Mouse (Mus musculus): ENCODE data around the gene Abr.

Gene Abr

DNA sequence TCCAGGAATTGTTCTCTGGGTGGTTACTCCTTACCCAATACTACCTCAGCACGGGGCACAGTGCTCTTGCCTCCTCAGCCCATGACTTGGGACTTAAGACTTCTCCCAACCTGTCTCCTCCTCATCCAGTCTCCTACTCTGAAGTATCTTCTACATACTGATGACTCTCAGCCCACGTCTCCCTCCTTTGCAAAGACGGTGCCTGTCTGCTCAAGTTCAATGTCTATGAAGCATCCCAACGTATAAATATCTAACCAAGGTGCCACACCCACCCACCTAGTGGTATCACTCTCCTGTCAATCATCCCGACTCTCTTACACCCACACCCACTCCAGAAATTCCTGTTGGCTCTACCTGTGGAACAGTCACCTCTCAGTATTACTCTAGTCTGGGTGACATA lies 103.5 kb downstream of the Abr start:
- DNase-seq (ENCODE audit: low read depth, low spot score): no peak

DNA sequence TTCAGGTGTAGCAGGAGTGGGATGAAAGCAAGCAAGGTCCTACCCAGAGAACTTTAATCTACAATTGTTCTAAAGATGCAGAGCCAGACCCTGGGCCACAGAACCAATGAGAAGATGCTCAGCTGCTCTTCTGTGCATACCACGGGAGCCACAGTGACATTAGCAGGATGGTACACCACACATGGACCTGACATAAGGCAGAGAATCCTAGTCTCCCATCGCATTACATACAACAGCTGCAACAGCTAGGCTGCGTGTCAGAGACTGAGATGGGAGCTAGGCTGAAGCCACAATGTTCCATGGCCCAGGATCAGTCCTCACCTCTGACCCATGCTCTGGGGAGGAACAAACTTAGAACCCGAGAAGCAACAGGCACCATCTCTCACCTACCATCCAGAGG lies 104.0 kb downstream of the Abr start:
- DNase-seq (ENCODE audit: low read depth, low spot score): no peak

DNA sequence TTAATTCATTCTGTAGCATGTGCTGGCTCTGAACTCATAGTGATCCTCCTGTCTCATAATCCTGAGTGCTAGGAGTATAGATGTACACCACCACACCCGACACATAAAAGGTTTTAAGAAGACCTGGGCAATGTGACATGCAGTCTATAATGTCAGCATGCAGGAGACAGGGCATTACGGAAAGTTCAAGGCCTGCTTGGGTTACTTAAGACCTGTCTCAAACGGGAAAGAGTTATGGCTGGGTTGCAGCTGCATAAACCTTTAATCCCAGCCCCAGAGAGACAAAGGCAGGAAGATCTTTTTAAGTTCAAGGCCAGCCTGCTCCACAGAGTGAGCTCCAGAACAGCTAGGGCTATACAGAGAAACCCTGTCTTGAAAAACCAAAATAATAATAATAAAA lies 105.2 kb downstream of the Abr start:
- DNase-seq (ENCODE audit: low read depth, low spot score): no peak

DNA sequence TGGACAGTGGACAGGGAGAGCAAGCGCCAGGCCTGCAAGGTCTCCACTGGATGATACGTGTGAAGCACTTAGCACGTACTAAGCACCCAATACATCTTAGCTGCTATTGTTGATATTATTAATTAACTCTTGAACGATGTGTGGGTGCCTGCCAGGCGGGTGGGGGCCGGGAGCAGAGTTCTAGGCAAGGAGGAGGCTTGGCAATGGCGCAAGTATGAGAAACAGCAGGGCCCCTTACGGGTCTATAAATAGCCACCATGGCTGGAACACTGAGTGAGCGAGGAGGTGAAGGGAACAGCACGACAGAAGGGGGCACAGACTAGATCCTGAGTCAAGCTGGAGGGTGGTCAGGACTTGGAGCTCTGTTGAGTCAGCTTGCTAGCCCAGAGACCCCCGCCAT lies 107.0 kb downstream of the Abr start:
- no peak for DNase-seq (ENCODE audit: low read depth, low spot score)

DNA sequence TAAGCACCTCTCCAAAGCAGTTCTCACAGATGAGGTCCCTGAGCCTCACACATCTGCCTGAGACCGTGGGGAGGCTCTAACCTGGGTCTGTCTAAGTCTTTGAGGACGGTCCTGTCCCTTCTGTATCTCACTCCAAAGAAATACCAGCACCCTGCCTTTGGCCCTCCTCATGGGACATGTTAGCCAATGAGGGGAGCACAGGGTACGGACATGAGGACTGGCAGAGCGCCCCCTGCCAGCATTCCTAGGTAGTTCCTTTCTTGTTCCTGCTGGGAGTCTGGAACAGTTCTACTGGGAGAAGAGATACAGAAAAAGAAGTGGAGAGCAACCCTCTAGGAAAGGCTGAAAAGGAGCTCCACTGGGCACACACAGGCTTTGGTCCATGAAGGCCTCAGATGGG lies 111.1 kb downstream of the Abr start:
- peak; percentile 77 for DNase-seq (ENCODE audit: low read depth, low spot score)

DNA sequence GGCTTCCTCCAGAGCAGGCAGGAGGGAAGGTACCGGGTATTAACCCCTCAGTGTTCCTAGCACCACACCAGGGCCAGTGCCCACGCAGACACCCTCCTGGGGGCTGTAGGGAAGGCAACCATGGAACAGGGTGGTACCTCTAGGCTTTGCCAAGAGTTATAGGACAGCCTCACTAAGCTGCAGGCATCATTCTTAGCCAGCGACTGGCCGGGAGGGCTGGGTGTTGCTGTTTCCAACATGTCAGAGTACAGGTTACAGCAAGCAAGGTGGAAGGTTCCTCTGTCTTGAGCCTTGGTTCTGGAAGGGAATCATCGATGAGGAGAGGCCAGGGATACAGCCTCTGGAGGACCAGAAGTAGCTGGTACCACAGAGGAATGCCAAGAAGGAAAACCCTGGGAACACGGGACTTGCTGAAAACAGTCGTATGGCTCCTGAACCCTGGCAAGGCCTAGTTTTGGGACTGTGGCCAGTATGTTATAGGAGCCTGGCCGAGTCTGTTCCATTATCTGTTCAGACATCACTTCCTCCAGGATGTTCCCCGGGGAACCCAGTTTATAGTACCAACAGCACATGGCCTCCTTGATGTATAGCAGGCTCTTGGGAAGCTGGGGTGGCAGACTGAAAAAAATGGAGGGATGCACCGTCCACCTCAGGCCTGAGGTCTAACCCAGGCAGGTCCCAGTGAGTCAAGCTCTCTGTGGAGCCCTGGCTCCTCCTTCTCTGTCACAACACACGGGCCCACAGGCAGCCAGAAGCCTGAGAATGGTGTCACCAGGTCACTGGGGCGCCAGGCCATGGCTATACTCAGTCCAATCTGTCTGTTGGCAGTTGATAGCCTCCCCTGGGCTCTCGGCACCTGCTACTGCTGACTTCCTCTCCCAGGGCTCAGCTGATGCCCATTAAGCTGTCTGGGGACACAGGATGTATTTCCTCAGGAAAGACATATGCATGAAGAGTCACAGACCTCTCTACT lies 112.1 kb downstream of the Abr start:
- DNase-seq (ENCODE audit: low read depth, low spot score): no peak

DNA sequence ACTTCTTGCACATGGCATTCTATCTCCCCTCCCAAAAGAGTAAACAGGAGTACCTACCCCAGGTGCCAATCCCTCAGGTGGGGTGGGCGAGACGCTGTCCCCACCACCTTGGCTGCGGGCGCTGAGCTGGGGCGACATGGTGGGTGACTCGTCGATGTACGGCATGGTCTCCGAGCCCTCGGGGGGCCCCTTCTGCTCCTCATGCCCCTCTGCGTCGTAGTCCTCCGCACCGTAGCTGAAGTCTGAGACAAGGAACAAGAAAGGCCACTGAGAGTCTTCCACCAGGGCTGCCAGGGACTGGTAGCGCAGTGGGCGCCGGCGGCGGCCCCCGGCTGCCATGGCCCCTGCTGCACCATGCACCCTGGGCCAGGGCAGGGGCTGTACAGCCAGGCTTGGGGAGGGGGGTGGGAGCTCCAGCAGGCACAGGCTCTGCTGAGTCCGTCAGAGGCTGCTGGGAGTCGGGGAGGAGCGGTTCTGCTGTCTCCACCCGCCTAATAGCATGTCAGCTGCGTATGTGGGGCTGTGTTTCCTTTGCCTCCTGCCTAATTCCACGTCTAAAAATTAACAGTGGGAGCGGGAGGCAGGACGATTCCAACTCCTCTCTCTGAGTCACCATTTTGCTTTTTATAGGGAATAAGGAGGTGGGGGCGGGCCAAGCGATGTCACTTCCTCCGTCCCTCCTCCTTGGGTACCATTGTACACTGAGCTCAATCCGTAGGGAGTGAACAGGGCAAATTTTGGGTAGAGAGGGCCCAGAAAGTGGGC lies 113.1 kb downstream of the Abr start:
- DNase-seq (ENCODE audit: low read depth, low spot score): no peak

GRCm38 (mm10) chr11:76508125-76508524 lies 114.0 kb downstream of the Abr start:
- DNase-seq (ENCODE audit: low read depth, low spot score): no peak

DNA sequence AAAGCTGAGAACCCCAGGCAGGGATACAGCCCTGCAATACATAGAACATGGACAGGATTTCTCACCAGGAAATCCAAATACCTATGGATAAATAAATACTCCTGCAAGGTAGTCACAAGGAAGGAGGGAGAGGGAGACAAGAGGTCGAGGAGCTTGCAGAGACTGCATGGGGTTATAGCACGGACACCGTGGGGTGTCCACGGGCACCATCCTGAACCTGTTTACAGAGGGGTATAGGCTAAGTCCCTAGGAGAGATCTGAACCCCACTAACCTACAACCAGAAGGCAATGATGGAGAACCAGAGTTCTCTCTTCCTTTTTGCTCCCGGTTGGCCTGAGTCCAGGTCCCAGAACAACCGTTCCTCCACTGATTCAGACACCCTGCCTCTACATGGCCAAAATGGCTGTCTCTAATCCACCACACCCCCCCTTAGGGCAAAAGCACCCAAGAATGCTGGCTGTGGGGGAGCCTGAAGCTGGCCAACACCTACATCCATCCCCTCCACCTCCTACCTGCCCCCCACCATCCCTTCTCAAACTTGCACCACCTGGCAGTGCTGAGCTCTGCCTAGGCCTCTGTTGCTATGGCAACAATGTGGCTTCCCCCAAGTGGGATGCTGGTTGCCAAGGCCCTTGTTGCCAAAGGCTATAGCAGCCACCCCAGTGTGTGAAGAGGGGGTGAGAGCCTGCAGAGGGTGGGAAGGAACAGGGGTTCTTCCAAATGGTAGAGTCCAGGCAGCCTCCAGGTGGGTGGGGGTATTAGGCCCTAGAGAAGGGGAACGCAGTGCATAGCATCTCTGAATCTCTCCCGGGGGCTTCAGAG lies 114.6 kb downstream of the Abr start:
- DNase-seq (ENCODE audit: low read depth, low spot score): peak; percentile 48

DNA sequence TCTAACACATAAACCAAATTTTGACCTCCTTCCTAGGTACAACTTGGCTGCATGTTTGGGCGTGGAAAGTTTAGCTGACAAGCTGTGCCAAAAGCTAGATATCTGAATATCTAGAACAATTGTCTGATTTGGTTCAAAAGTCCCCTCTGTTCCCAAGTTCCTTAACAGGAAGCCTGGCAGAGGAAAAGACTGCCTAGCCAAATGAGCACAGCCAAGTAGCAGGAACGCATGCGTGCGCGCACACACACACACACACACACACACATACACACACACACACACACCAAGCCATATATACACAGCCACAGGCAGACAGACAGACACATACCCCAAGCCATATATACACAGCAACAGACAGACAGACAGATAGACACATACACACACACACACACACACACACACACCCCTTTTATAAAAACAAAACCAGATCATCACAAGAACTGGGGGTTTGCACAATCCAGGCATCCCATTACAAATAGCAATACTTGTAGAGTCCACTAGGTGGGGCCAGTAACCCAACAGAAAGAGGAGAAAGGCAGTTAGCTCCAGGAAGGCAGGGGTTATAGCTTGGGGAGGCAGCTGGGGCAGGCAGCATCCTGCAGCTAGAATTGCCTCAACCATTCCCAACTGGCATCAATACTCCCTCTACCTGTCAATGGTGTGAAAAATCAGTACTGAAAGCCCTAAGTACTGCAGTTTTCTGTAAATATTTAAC lies 115.4 kb downstream of the Abr start:
- DNase-seq (ENCODE audit: low read depth, low spot score): peak; percentile 77

GRCm38 (mm10) chr11:76505106-76505505 lies 117.0 kb downstream of the Abr start:
- DNase-seq (ENCODE audit: low read depth, low spot score): no peak

DNA sequence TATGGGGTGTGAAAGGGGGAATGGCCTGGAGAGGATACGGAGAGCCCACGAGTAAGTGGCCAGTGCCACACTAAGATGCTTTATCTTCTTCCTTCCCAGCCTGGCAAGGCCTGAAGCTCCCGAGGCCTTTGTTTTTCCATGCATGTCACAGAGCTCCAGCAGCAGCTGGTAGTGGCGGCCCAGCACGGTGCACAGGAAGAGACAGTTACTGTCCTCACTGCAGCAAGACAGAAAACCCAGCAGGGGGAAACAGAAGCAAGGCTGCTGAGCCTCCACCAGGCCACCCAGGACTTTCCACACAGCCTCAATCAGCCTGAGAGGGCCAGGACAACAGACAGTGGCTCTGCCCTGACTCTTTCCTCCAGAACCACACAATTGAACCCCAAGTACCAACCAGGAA lies 118.1 kb downstream of the Abr start:
- no peak for DNase-seq (ENCODE audit: low read depth, low spot score)

DNA sequence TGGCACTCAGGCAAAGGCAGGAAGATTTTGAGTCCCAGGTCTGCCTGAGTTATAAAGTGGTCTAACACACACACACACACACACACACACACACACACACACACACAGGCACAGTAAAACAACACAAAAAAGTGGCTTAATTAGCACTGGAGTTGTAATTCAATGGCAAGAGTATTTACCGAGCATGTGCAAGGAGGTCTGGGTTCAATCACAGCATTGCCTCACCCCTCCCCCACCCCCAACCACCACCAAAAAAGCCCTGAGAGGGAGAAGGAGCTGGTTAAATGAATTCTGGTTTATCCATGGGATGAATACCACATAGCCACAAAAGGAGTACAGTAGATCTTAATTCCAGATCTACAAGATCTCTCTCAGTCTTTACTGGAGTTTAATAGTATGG lies 122.1 kb downstream of the Abr start:
- DNase-seq (ENCODE audit: low read depth, low spot score): no peak

DNA sequence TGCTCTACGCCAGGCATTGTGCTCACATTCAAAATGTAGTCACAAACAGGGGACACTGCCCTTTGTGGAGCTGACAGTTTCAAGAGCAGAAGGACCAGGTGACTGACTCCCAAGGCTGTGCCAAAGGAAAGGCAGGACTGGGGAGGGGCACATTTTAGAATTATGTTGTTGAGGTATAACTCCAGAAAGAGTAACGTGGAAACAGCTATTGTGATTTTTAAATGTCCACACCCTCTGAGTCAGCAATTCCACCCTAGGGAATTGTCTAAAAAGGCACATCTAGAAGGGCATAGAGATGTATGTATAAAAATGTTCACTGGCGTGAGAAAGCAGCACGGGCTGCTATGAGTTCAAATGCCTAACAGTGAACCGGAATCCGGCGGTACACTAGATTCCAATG lies 122.5 kb downstream of the Abr start:
- no peak for DNase-seq (ENCODE audit: low read depth, low spot score)

DNA sequence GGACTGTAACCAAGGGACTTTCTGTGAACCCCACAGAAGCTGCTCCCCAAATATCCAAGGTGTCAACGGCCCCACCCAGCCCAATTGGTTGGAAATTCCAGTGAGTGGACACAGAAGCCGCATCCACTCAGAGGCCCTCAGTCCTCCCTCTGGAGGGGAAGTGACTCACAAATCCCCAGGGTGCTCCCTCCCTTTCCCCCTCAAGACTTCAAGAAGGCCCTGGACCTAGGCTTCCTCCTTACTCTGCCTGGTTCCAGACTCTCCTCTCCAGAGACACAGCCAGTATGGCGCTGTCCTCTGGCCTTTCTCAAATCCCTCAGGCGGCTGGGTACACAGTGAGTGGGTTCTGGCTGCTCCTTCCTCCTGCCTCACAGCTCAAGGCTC lies 124.4 kb downstream of the Abr start:
- no peak for DNase-seq (ENCODE audit: low read depth, low spot score)

- no peak for DNase-seq (ENCODE audit: low read depth, low spot score)
Measured at GRCm38 (mm10) chr11:76497066-76497768, 124.9 kb downstream of the Abr start.

DNA sequence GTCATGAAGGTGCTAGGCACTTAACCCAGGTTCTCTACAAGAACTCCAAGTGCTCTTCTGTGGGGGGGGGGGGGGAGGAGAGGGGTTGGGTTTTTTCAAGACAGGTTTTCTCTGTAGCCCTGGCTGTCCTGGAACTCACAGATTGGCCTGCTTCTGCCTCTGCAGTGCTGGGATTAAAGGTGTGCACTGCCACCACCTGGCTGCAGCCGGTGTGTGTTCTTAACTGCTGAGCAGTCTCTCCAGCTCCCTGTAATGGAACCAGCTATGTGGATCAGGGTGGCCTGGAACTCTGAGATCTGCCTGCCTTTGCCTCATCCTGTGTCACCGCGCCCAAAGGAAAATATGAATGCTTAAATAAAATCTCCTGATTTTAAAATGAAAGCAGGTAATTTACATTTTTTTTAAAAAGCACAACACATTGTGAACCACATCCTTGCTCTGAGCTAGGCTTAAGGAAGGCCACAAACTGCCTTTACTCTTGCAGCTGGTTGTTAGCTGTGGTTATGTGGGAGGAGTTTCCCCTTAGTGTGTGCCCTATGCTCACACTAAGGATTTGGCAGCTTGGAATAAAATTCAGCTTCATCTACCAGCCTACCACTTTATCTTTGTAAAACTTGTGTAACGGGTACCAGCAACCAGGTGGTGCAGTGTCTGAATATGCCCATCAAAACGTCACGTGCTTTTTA lies 125.9 kb downstream of the Abr start:
- DNase-seq (ENCODE audit: low read depth, low spot score): peak; percentile 64

GRCm38 (mm10) chr11:76495127-76496028 lies 126.7 kb downstream of the Abr start:
- no peak for DNase-seq (ENCODE audit: low read depth, low spot score)
